8 mouse cellular contexts compared by ENCODE assay signal in genomic region chr6:28479865-28480751, GRCm38 (mm10). TPM values are rescaled to one million over a fixed set of nuclear protein-coding genes. Genes with fewer than 3 reads are reported as not detected.
DNase-seq lines count a peak whose midpoint lies in the region; ATAC-seq and TF ChIP-seq lines count a peak whose summit lies in the region.

No protein-coding gene starts in this region.

- H3K9me3 ChIP-seq in ES-Bruce4 (replicated peaks; ENCODE audit: control insufficient read depth, insufficient read depth, low read length, poor library complexity, severe bottlenecking): no peaks in the 10 kb centered on the region
- no peaks in the 10 kb centered on the region for H3K9me3 ChIP-seq in forebrain, embryonic 13.5 days (replicated peaks)
- H3K9me3 ChIP-seq in liver, postnatal 0 days (ENCODE audit: low read length): no peaks in the 10 kb centered on the region
- H3K9me3 ChIP-seq in neural tube, embryonic 14.5 days (ENCODE audit: control insufficient read depth, low read length): no peaks in the 10 kb centered on the region

- peaks cover 24% of the 10 kb centered on the region for H3K36me3 ChIP-seq in ES-Bruce4 (ENCODE audit: control insufficient read depth, insufficient read depth, low read length, poor library complexity, severe bottlenecking)
- H3K36me3 ChIP-seq in forebrain, embryonic 13.5 days (ENCODE audit: poor library complexity, severe bottlenecking): 0 out of 2 replicates have a peak, but pooled peaks cover 5% of the 10 kb centered on the region
- no peaks in the 10 kb centered on the region for H3K36me3 ChIP-seq in liver, postnatal 0 days (replicated peaks; ENCODE audit: insufficient read depth, low read length)
- H3K36me3 ChIP-seq in neural tube, embryonic 14.5 days (ENCODE audit: control insufficient read depth, insufficient read depth, low read length): no peaks in the 10 kb centered on the region

- peak; percentile 100 for DNase-seq in heart, postnatal 10 days
- peak; percentile 100 for DNase-seq in large intestine, adult 2 months (ENCODE audit: low read depth, low spot score)
- DNase-seq in liver, postnatal 0 days: peak; percentile 98
- DNase-seq in testis, postnatal 10 days (ENCODE audit: low spot score): peak; percentile 96

- peak overlapping the region; percentile 94 for H3K4me2 ChIP-seq in forebrain, embryonic 13.5 days
- peak overlapping the region; percentile 99 for H3K4me2 ChIP-seq in liver, postnatal 0 days (ENCODE audit: low read depth, low read length)
- H3K4me2 ChIP-seq in neural tube, embryonic 14.5 days (ENCODE audit: low read depth, low read length): peak overlapping the region; percentile 82

- TF ChIP-seq CTCF in ES-Bruce4 (IDR thresholded peaks at IDR 0.05; ENCODE audit: low read depth, low read length): no peak
- TF ChIP-seq CTCF in liver, postnatal 0 days (IDR thresholded peaks at IDR 0.05; ENCODE audit: low read depth): peak; percentile 13

- H3K27me3 ChIP-seq in ES-Bruce4 (ENCODE audit: control insufficient read depth, insufficient read depth, low read length, poor library complexity, severe bottlenecking): no peaks in the 10 kb centered on the region
- no peaks in the 10 kb centered on the region for H3K27me3 ChIP-seq in forebrain, embryonic 13.5 days
- H3K27me3 ChIP-seq in liver, postnatal 0 days (ENCODE audit: insufficient read depth, low read length): no peaks in the 10 kb centered on the region
- no peaks in the 10 kb centered on the region for H3K27me3 ChIP-seq in neural tube, embryonic 14.5 days (ENCODE audit: control insufficient read depth, insufficient read depth, low read length)

- H3K9ac ChIP-seq in ES-Bruce4 (ENCODE audit: low read depth, poor library complexity, severe bottlenecking): peak overlapping the region; percentile 78
- peak overlapping the region; percentile 81 for H3K9ac ChIP-seq in forebrain, embryonic 13.5 days
- peak overlapping the region; percentile 88 for H3K9ac ChIP-seq in liver, postnatal 0 days (replicated peaks)
- H3K9ac ChIP-seq in neural tube, embryonic 14.5 days (replicated peaks; ENCODE audit: low read depth, low read length): peak overlapping the region; percentile 70

- peak; percentile 98 for ATAC-seq in cerebellum, adult (ENCODE audit: insufficient number of reproducible peaks, low FRiP score, low TSS enrichment)
- ATAC-seq in forebrain, embryonic 13.5 days: peak; percentile 98
- ATAC-seq in liver, postnatal 0 days: peak; percentile 98
- ATAC-seq in neural tube, embryonic 14.5 days (ENCODE audit: low read depth): peak; percentile 99

- WGBS in forebrain, embryonic 13.5 days: under 1% methylated on average over 68 of the region's 68 CpGs
- WGBS in large intestine, adult 2 months: under 1% methylated on average over 68 of the region's 68 CpGs
- under 1% methylated on average over 67 of the region's 68 CpGs for whole genome bisulfite sequencing in liver, postnatal 0 days (ENCODE audit: insufficient replicate concordance)
- WGBS in neural tube, embryonic 14.5 days: under 1% methylated on average over 68 of the region's 68 CpGs

- no peak overlapping the region for H3K27ac ChIP-seq in ES-Bruce4 (ENCODE audit: insufficient read depth, low read length)
- H3K27ac ChIP-seq in forebrain, embryonic 13.5 days: peak overlapping the region; percentile 75
- peak overlapping the region; percentile 90 for H3K27ac ChIP-seq in liver, postnatal 0 days (ENCODE audit: low read depth)
- peak overlapping the region; percentile 39; the same call in 1 of the 2 replicates for H3K27ac ChIP-seq in neural tube, embryonic 14.5 days (ENCODE audit: low read depth, low read length)

- no peak for TF ChIP-seq EP300 in ES-Bruce4 (IDR thresholded peaks at IDR 0.05; ENCODE audit: insufficient read depth, low read depth, low read length)
- TF ChIP-seq EP300 in liver, postnatal 0 days (IDR thresholded peaks at IDR 0.05; ENCODE audit: low read depth): no peak; the same call in none of the 2 replicates

- peak; percentile 83 for TF ChIP-seq POLR2A in ES-Bruce4 (IDR thresholded peaks at IDR 0.05; ENCODE audit: insufficient read depth, low read length)

- H3K4me3 ChIP-seq in ES-Bruce4 (ENCODE audit: low read depth, low read length): peak overlapping the region; percentile 96
- H3K4me3 ChIP-seq in forebrain, embryonic 13.5 days: peak overlapping the region; percentile 92
- peak overlapping the region; percentile 91 for H3K4me3 ChIP-seq in liver, postnatal 0 days (ENCODE audit: low read depth, low read length)
- peak overlapping the region; percentile 80 for H3K4me3 ChIP-seq in neural tube, embryonic 14.5 days (ENCODE audit: low read depth, low read length)

- H3K4me1 ChIP-seq in ES-Bruce4 (ENCODE audit: control insufficient read depth, insufficient read depth, low read length): peaks cover 1% of the 10 kb centered on the region
- H3K4me1 ChIP-seq in forebrain, embryonic 13.5 days: peaks cover 33% of the 10 kb centered on the region
- peaks cover 31% of the 10 kb centered on the region for H3K4me1 ChIP-seq in liver, postnatal 0 days (ENCODE audit: insufficient read depth)
- peaks cover 14% of the 10 kb centered on the region; the same call in 1 of the 2 replicates for H3K4me1 ChIP-seq in neural tube, embryonic 14.5 days (ENCODE audit: control insufficient read depth, insufficient read depth, low read length)

- intact Hi-C loops in heart, postnatal 10 days (cut with DNase I): loop anchor here (5.0 kb wide), 1 partner anchor 58 kb away; the partner anchor contains the start of gene Arf5

RNA-seq across cellular contexts. Expression of gene Snd1, which starts 5.2 kb away (rescaled TPM):
- 155 and 160 TPM in 2 replicates for polyA plus RNA-seq in ES-Bruce4 (2011; ENCODE audit: insufficient read depth, insufficient read length, low read depth, missing spikeins)
- polyA plus RNA-seq in forebrain, embryonic 13.5 days (2015; fragmentation: Nextera tagmentation; extraction: Ambion mirVana): 80.1 and 83.5 TPM in 2 replicates
- 100 to 1,000 TPM in 1 of 2 experiments, 10 to 100 TPM in 1; 91.2 to 105 TPM for total RNA-seq in heart, postnatal 10 days (2021)
- polyA plus RNA-seq in large intestine, adult 2 months (2012; rRNA removed): 89.7 and 90.4 TPM in 2 replicates
- 29.7 and 34.9 TPM in 2 replicates for polyA plus RNA-seq in liver, postnatal 0 days (2015; fragmentation: Nextera tagmentation; extraction: Ambion mirVana)
- 73.8 and 81.4 TPM in 2 replicates for polyA plus RNA-seq in neural tube, embryonic 14.5 days (2014; fragmentation: Nextera tagmentation; extraction: Ambion mirVana)

RNA-seq across cellular contexts. Expression of gene Pax4, which starts 31.0 kb away (rescaled TPM):
- polyA plus RNA-seq in ES-Bruce4 (2011; ENCODE audit: insufficient read depth, insufficient read length, low read depth, missing spikeins): not detected in 2 replicates
- polyA plus RNA-seq in forebrain, embryonic 13.5 days (2015; fragmentation: Nextera tagmentation; extraction: Ambion mirVana): not detected in 2 replicates
- not detected for total RNA-seq in heart, postnatal 10 days (2021)
- 0.25 and 0.40 TPM in 2 replicates for polyA plus RNA-seq in large intestine, adult 2 months (2012; rRNA removed)
- not detected in 2 replicates for polyA plus RNA-seq in liver, postnatal 0 days (2015; fragmentation: Nextera tagmentation; extraction: Ambion mirVana)
- polyA plus RNA-seq in neural tube, embryonic 14.5 days (2014; fragmentation: Nextera tagmentation; extraction: Ambion mirVana): not detected in 2 replicates

RNA-seq across cellular contexts. Expression of gene Gcc1, which starts 51.9 kb away (rescaled TPM):
- polyA plus RNA-seq in ES-Bruce4 (2011; ENCODE audit: insufficient read depth, insufficient read length, low read depth, missing spikeins): 9.2 and 10.2 TPM in 2 replicates
- 11.4 and 12.9 TPM in 2 replicates for polyA plus RNA-seq in forebrain, embryonic 13.5 days (2015; fragmentation: Nextera tagmentation; extraction: Ambion mirVana)
- total RNA-seq in heart, postnatal 10 days (2021): 10 to 100 TPM; 10.8 to 11.6 TPM
- 4.6 and 7.2 TPM in 2 replicates for polyA plus RNA-seq in large intestine, adult 2 months (2012; rRNA removed)
- polyA plus RNA-seq in liver, postnatal 0 days (2015; fragmentation: Nextera tagmentation; extraction: Ambion mirVana): 2.8 and 2.9 TPM in 2 replicates
- polyA plus RNA-seq in neural tube, embryonic 14.5 days (2014; fragmentation: Nextera tagmentation; extraction: Ambion mirVana): 5.9 and 9.3 TPM in 2 replicates

RNA-seq across cellular contexts. Expression of gene Fscn3, which starts 52.5 kb away (rescaled TPM):
- polyA plus RNA-seq in ES-Bruce4 (2011; ENCODE audit: insufficient read depth, insufficient read length, low read depth, missing spikeins): not detected in 2 replicates
- polyA plus RNA-seq in forebrain, embryonic 13.5 days (2015; fragmentation: Nextera tagmentation; extraction: Ambion mirVana): 0.09 TPM in 1 of 2 replicates, not detected in the other
- total RNA-seq in heart, postnatal 10 days (2021): not detected
- 0.07 and 0.56 TPM in 2 replicates for polyA plus RNA-seq in large intestine, adult 2 months (2012; rRNA removed)
- polyA plus RNA-seq in liver, postnatal 0 days (2015; fragmentation: Nextera tagmentation; extraction: Ambion mirVana): 0.06 and 0.11 TPM in 2 replicates
- polyA plus RNA-seq in neural tube, embryonic 14.5 days (2014; fragmentation: Nextera tagmentation; extraction: Ambion mirVana): not detected in 2 replicates

RNA-seq across cellular contexts. Expression of gene Arf5, which starts 56.7 kb away (rescaled TPM):
- polyA plus RNA-seq in ES-Bruce4 (2011; ENCODE audit: insufficient read depth, insufficient read length, low read depth, missing spikeins): 128 and 130 TPM in 2 replicates
- 348 and 361 TPM in 2 replicates for polyA plus RNA-seq in forebrain, embryonic 13.5 days (2015; fragmentation: Nextera tagmentation; extraction: Ambion mirVana)
- total RNA-seq in heart, postnatal 10 days (2021): 100 to 1,000 TPM; 205 TPM
- polyA plus RNA-seq in large intestine, adult 2 months (2012; rRNA removed): 609 and 620 TPM in 2 replicates
- polyA plus RNA-seq in liver, postnatal 0 days (2015; fragmentation: Nextera tagmentation; extraction: Ambion mirVana): 272 and 288 TPM in 2 replicates
- 392 and 403 TPM in 2 replicates for polyA plus RNA-seq in neural tube, embryonic 14.5 days (2014; fragmentation: Nextera tagmentation; extraction: Ambion mirVana)
